Mouse (Mus musculus) lung, postnatal 0 days (tissue): ENCODE data around the gene Cic.

ENCODE experiments used
- CTCF ChIP-seq: IDR thresholded peaks from 2 replicates; pipeline ENCODE4 v1.5.1; 2016; ENCODE audit warnings: antibody characterized with exemption, mild to moderate bottlenecking
- EP300 ChIP-seq: IDR thresholded peaks from 2 replicates; pipeline ENCODE4 v1.6.1; 2016; ENCODE audit warnings: antibody characterized with exemption, mild to moderate bottlenecking, control low read depth

DNA sequence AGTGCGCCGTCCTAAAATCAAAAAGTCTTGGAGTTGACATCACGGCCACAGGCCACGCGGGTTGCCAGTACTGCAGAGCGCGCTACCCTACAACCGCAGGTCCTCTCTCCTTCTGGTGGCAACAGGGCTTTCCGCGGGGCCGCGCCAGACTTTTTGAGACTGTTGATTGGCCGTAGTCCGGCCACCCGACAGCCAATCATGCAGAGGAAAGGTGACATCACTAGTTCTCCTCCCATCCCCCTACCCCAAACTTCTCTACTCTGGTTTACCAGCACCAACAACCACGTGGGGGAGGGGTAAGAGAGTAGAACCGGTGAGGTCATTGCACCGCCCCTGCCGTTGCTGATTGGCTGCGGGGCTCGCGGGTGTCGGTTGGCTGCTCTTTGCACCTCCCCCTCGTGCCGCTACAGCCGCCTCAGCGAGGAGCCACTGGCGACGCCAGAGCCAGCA lies at the start of gene Cic:
- TF ChIP-seq CTCF = peak; percentile 16; the same call in 1 of the 2 replicates
- TF ChIP-seq EP300 = peak; percentile 51; the same call in 1 of the 2 replicates
